Mouse (Mus musculus) intestine, embryonic 16.5 days (tissue): ENCODE data around the gene Dnajc22. TPM values are rescaled to one million over a fixed set of nuclear protein-coding genes. Genes with fewer than 3 reads are reported as not detected.

Experiments
- ATAC-seq: fragments of 200-750 bp; cut with Nextera tagmentation; 2 replicates; pipeline ENCODE4 v1.8.0; 2017; ENCODE audit warnings: moderate TSS enrichment, moderate library complexity
- H3K27ac ChIP-seq: fragments of 300-500 bp; sonication (generic); 2 replicates; pipeline ENCODE4 v1.5.1; 2014; ENCODE audit warnings: mild to moderate bottlenecking, low read length
- H3K27me3 ChIP-seq: fragments of 300-500 bp; sonication (generic); replicated peaks from 2 replicates; pipeline ENCODE4 v1.6.1; 2014; ENCODE audit warnings: low read length, control low read depth, mixed read lengths; ENCODE audit not compliant: control insufficient read depth, insufficient read depth
- H3K36me3 ChIP-seq: fragments of 300-500 bp; sonication (generic); 2 replicates; pipeline ENCODE4 v1.6.1; 2014; ENCODE audit warnings: low read length, control low read depth; ENCODE audit not compliant: control insufficient read depth, insufficient read depth
- H3K4me1 ChIP-seq: fragments of 300-500 bp; sonication (generic); 2 replicates; pipeline ENCODE4 v1.6.1; 2014; ENCODE audit warnings: low read length, control low read depth, mixed read lengths; ENCODE audit not compliant: control insufficient read depth, insufficient read depth
- H3K4me2 ChIP-seq: fragments of 300-500 bp; sonication (generic); 2 replicates; pipeline ENCODE4 v1.6.1; 2014; ENCODE audit warnings: low read depth, low read length, control low read depth
- H3K4me3 ChIP-seq: fragments of 300-500 bp; sonication (generic); 2 replicates; pipeline ENCODE4 v1.5.1; 2014; ENCODE audit warnings: mild to moderate bottlenecking, low read length
- H3K9ac ChIP-seq: fragments of 300-500 bp; sonication (generic); 2 replicates; pipeline ENCODE4 v1.6.1; 2014; ENCODE audit warnings: low read depth, low read length
- H3K9me3 ChIP-seq: fragments of 300-500 bp; sonication (generic); 2 replicates; pipeline ENCODE4 v1.6.1; 2016; ENCODE audit warnings: low read length, control low read depth; ENCODE audit not compliant: control insufficient read depth
- WGBS: fragments of 180-500 bp; shearing (Covaris S2); extraction: QIAGEN DNeasy Blood & Tissue Kit; methylation state at CpG from one replicate; pipeline ENCODE4 v1.1.7; 2014; 5-methylcytosine and 5-hydroxymethylcytosine counted together
- polyA plus RNA-seq: library from polyadenylated mRNA; unstranded; fragments of >200 nt; fragmentation: Nextera tagmentation; extraction: Ambion mirVana; gene quantifications from 2 replicates; pipeline ENCODE4 v1.2.1, GENCODE M21; 2015

The Dnajc22 gene
- polyA plus RNA-seq, 1 experiment from 2014 or later: 45.0 TPM

DNA sequence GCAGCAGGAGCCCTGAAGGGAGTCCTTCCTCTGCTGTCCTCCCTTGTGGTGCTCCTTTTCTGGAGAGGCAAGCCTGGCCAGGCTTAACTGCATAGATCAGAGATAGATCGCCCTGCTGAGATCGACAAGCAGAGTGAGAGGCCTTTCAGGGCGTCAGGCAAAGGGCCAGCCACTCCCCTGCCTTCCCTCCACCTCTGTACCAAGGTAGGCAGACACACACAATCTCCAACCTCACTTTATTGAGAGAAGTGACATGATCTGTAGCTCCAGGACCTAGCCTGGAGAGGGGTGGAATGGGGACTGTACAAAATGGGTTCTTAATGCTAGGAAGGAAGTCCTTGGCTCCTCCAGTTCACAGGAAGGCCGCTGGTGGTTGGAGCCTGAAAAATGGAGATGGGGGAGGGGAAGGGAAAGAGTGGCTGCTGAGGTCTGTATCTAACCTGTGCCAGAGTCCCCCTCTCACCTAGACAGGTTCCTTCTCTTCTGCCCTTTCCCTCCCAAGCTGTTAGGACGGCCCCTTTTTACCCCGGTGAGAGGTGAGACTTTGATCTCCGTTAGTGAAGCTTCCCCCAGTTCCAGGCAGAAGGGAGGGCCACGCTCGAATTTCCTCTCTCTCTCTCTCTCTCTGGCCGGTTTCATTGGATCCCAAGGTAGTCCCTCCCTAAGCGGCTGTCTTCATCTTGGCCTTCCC lies 9.0 kb upstream of the Dnajc22 start:
- Histone ChIP-seq H3K36me3 (0 out of 2 replicates have a peak, but pooled peaks cover 3% of the 10 kb centered on the region), H3K9ac (0 out of 2 replicates have a peak overlapping the region, but pooled peaks have one; percentile 5), H3K4me3 (0 out of 2 replicates have a peak overlapping the region, but pooled peaks have one; percentile 0), H3K4me2 (peak overlapping the region; percentile 30), H3K27ac (peak overlapping the region; percentile 79), H3K9me3 (no peaks in the 10 kb centered on the region), H3K27me3 (peaks cover 32% of the 10 kb centered on the region), H3K4me1 (peaks cover 27% of the 10 kb centered on the region)
- WGBS: 13% methylated on average over 11 of the region's 11 CpGs
- ATAC-seq: peak; percentile 82

DNA sequence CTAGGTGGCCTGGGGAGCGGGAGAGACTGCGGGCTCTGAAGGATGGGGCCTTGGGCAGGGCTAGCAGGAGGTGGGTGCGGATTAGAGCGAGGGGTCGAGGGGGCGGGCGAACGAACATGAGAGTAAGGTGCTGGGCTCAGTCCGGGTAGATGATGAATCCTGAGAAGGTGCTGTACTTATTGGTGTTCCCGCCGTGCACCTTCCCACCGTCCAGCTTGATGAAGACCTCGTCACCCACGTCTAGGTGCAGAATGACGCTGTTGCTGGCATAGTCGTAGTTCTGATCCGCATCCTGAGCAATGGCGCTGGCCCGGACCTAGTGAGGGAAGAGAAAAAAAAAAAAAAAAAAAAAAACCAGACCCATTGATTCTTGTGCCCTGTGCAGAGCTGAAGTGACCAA lies 8.4 kb upstream of the Dnajc22 start:
- H3K27me3 ChIP-seq: peaks cover 37% of the 10 kb centered on the region
- 19% methylated on average over 19 of the region's 19 CpGs for WGBS
- H3K9me3 ChIP-seq: no peaks in the 10 kb centered on the region
- H3K4me2 ChIP-seq: peak overlapping the region; percentile 30
- 0 out of 2 replicates have a peak overlapping the region, but pooled peaks have one; percentile 0 for H3K4me3 ChIP-seq
- 0 out of 2 replicates have a peak, but pooled peaks cover 3% of the 10 kb centered on the region for H3K36me3 ChIP-seq
- ATAC-seq: no peak; the same call in 1 of the 2 replicates
- H3K27ac ChIP-seq: 0 out of 2 replicates have a peak overlapping the region, but pooled peaks have one; percentile 2
- 0 out of 2 replicates have a peak overlapping the region, but pooled peaks have one; percentile 5 for H3K9ac ChIP-seq
- H3K4me1 ChIP-seq: peaks cover 27% of the 10 kb centered on the region

DNA sequence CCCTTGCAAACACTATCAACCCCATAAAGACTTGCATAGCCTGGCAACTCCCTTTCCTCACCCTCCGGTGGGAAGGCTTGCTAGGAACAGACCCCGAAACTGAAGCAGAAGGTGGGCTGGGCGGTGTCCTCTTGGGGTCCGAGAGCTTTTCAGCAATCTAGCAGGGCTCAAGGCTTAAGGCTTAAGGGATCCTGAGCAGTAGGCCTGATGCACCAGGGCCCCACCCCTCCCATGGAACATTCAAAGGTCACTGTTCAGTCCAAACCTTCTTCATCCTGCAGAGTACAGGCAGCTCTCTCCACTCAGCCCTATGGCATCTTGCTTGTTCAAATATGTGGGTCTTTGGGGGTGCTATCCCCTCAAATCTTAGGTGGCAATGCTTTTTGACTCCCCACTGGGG lies 7.0 kb upstream of the Dnajc22 start:
- Histone ChIP-seq H3K9me3 (no peaks in the 10 kb centered on the region), H3K9ac (no peak overlapping the region), H3K4me1 (peaks cover 27% of the 10 kb centered on the region), H3K36me3 (0 out of 2 replicates have a peak, but pooled peaks cover 3% of the 10 kb centered on the region), H3K27ac (no peak overlapping the region), H3K4me3 (no peak overlapping the region), H3K4me2 (no peak overlapping the region), H3K27me3 (peaks cover 43% of the 10 kb centered on the region)
- WGBS: 71% methylated on average over 4 of the region's 4 CpGs
- no peak for ATAC-seq

DNA sequence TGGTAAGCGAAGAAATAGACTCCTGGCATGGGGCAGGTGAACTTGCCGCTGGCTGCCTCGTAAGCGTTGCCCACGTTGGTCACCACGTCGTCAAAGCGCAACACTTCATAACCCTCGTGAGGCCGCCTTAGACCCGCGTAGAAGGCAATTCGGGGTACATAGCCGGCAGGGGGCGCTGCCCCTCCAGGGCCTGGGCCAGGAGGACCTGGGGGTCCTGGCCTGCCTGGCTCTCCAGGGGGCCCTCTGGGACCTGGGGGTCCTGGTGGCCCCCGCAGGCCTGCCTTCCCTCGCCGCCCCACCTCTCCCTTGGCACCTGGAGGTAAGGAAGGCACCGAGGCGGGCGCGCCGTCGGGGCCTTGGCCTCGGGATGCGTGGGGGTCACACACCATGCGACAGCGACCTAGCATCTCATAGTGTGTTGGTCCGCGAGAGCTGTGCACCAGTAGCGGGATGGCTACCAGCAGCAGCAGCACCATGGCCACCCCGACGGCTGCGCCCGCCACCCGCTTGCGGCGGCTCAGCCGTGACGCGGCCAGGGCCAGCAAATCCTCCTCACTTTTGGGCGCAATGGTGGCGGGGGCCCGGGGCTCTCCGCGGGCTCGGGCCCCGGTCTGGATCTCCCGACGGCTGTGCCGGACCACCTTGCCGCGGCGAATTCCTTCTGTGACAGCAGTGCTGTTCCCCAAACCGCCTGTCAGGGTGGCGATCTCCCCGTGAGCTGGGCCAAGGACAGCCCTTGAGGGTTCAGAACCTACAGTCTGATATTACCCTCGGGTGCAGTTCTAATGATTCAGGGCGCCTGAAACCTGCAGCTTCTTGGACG lies 5.5 kb upstream of the Dnajc22 start, which contains the start of gene C1ql4:
Gene C1ql4, minus strand, starts transcription at position 565 of the 823 bp plus-strand sequence.
- peaks cover 27% of the 10 kb centered on the region for H3K4me1 ChIP-seq
- 12% methylated on average over 60 of the region's 60 CpGs for WGBS
- peak within 1 kb of the TSS; percentile 49 for H3K4me2 ChIP-seq
- peak within 1 kb of the TSS; percentile 36 for H3K4me3 ChIP-seq
- no peak for ATAC-seq
- H3K36me3 ChIP-seq: no peaks in the 10 kb centered on the region
- peaks cover 51% of the 10 kb centered on the region for H3K27me3 ChIP-seq
- H3K9me3 ChIP-seq: no peaks in the 10 kb centered on the region
- H3K27ac ChIP-seq: no peak within 1 kb of the TSS
- peak within 1 kb of the TSS; percentile 39; the same call in 1 of the 2 replicates for H3K9ac ChIP-seq

DNA sequence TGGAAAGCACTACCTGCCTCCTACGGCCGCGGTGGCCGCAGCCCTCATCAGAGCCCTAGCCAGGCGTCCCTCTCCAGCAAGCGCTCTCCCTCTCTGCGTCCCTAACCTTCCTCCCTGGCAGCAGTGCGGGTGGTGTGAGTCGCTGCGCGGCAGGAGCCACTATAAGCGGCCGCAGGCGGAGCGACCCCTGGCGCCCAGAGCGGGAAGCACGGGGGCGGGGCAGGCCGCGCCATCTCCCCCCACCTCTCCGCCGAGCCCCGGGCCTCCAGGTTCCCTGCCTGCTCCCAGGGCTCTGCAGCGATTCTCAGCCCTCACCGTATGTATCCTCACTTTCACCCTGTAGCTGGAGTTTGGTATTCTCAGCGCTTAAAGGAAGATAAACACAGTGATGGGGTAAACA lies 4.7 kb upstream of the Dnajc22 start:
- peaks cover 23% of the 10 kb centered on the region for H3K4me1 ChIP-seq

DNA sequence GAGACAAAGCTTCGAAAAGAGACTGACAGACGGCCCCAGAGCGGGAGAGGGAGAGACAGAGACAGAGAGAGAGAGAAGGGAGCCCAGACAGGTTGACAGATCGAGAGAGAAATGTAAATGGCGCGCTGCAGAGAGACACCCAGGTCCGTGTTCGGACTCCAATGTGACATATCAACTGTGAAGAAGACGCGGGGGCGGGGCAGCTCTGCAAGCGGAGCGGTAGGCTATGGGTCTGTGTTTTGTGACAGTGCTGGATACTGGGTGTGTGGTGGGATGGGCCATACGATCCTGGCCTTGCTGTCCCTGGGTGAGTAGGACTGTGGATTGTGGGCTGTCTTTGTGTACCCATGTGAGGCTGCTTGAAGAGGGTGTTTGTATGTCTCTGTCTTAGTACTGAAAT lies 3.9 kb upstream of the Dnajc22 start:
- H3K27me3 ChIP-seq: peaks cover 66% of the 10 kb centered on the region
- peaks cover 24% of the 10 kb centered on the region for H3K4me1 ChIP-seq
- H3K9me3 ChIP-seq: no peaks in the 10 kb centered on the region
- H3K9ac ChIP-seq: no peak overlapping the region
- no peak for ATAC-seq
- WGBS: 19% methylated on average over 14 of the region's 14 CpGs
- H3K4me2 ChIP-seq: peak overlapping the region; percentile 31; the same call in 1 of the 2 replicates
- H3K4me3 ChIP-seq: no peak overlapping the region; the same call in 1 of the 2 replicates
- H3K27ac ChIP-seq: no peak overlapping the region
- H3K36me3 ChIP-seq: no peaks in the 10 kb centered on the region

More for the DNA sequence above, 4.7 kb upstream of the Dnajc22 start:
- Histone ChIP-seq H3K27ac (no peak overlapping the region), H3K36me3 (no peaks in the 10 kb centered on the region), H3K9me3 (no peaks in the 10 kb centered on the region), H3K9ac (peak overlapping the region; percentile 39; the same call in 1 of the 2 replicates), H3K4me3 (peak overlapping the region; percentile 36), H3K4me2 (peak overlapping the region; percentile 49), H3K27me3 (peaks cover 60% of the 10 kb centered on the region)
- peak; percentile 48 for ATAC-seq
- WGBS: under 1% methylated on average over 27 of the region's 27 CpGs

DNA sequence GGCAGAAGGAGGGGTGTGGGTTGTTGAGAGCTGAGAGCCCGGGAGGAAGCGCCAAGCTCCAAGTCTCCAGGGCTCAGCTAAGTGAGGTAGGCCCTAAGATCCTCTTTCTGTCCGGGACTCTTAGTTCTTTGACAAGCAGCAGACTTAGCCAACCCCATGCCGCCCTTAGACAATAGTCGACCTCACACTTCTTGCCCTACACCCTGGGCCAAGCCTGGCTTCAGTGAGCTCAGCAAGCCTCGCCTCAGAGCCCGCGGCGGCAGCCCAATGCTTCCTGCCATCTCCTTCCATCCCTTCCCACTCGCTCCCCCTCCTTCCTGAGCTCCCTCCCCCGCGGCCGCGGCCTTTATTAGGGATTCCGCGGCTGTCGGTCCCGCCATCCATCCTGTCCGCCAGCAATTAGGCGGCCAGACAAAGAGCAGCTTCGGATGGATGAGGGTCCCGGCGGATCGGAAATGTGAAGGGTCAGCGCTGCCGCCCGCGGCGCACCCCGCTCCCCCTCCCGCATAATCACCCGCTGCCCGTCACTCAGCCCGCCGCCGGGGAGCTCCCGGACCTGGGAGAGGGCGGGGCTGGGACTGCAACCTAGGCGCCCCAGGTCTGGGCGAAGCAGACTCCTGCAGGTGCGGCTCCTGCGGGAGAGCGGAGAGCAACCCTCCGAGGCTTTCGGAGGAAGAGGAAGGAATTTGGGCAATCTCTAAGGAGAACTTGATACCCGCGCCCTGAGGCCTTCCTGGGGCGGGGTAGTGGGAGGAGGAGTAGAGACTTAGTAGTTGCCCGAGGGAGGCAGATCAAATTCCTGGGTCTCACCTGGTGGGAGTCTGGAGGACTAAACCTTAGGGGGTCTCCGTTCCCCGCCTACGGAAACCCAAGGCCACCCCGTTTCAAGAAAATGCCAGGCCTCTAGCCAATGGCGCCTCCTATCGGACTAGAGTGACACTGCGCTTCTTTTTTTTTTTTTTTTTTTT lies 605 bp downstream of the Dnajc22 start:
- no peak overlapping the region for H3K27ac ChIP-seq
- H3K9me3 ChIP-seq: no peaks in the 10 kb centered on the region
- peaks cover 32% of the 10 kb centered on the region for H3K4me1 ChIP-seq
- H3K4me3 ChIP-seq: peak overlapping the region; percentile 51
- ATAC-seq: 0 out of 2 replicates have a peak, but pooled peaks have one; percentile 43
- H3K27me3 ChIP-seq: peaks cover 80% of the 10 kb centered on the region
- H3K4me2 ChIP-seq: peak overlapping the region; percentile 82
- WGBS: 1% methylated on average over 56 of the region's 56 CpGs
- H3K36me3 ChIP-seq: no peaks in the 10 kb centered on the region
- peak overlapping the region; percentile 36; the same call in 1 of the 2 replicates for H3K9ac ChIP-seq

DNA sequence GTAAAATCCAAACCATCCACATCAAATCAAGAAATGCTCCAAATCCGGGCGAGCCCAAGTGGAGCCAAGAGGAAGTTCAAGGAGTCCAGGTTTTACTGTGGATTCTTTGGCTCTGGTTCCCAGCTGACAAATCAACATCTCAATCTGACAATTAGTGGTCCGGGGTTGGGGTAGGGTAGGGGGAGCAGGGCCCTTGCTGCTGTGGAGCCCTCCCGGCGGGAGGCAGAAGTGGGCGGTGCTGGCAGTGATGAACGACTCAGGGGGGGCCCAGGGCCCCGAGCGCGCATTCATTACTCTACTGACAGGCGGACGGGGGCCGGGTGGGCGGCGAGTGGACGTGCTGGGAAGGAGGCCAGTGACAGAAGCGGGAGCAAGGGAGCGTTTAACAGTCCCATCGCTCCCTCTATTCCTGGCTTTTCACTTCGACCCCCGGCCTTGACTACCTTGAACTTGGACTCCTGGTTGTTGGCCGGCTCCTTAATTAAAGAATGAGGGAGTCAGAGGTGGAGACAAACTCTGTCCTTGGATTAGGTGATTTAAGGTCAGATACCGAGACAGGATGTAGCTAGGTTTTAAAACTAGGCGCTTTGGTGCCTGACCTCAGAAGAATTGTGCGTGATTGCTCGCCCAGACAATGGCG lies 1.8 kb downstream of the Dnajc22 start:
- no peak overlapping the region for H3K4me2 ChIP-seq
- peak overlapping the region; percentile 9; the same call in 1 of the 2 replicates for H3K4me3 ChIP-seq
- no peak overlapping the region for H3K27ac ChIP-seq
- H3K4me1 ChIP-seq: peaks cover 34% of the 10 kb centered on the region
- H3K27me3 ChIP-seq: peaks cover 72% of the 10 kb centered on the region
- no peak for ATAC-seq
- H3K9ac ChIP-seq: no peak overlapping the region
- 3% methylated on average over 27 of the region's 27 CpGs for WGBS
- H3K9me3 ChIP-seq: no peaks in the 10 kb centered on the region
- H3K36me3 ChIP-seq: no peaks in the 10 kb centered on the region
